Mouse (Mus musculus): ENCODE measurements at regions not wholly inside any gene's neighbourhood (a gene's known extent, or its start where the extent isn't known, plus 50 kb on each side); places are given as distances from the start of the nearest gene placed in this dataset.

DNA sequence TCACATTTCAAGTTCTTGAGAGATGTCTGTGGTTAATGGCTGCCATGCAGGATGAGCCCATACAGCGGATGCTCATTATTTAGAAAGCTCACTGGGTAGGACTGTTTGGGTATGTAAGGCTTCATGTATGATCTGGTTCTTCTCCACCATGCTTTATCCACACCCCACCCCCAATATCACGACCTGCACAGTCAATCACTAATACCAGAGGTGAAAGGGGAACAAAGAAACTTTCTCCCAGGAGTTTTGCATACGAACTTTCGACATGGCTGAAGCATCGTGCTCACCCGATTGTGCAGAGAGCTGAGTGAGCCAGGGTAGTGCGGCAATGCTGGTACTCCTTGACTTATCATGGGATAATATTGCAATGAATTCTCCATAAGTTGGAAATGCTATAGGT, 247.3 kb upstream of the Klf3 start:
- TF ChIP-seq CTCF (IDR thresholded peaks at IDR 0.05; ENCODE audit: extremely low read depth, insufficient read depth, low read length) (no peak), POLR2A (IDR thresholded peaks at IDR 0.05; ENCODE audit: extremely low read depth, insufficient read depth, low read length) (no peak)
